Mouse (Mus musculus) forebrain, embryonic 11.5 days (tissue): ENCODE data around the gene Gm21800. TPM values are rescaled to one million over a fixed set of nuclear protein-coding genes. Genes with fewer than 3 reads are reported as not detected.
"Not testable (repeated sequence)": the region's sequence is repeated elsewhere in the genome, so short reads cannot be mapped to it uniquely, and the experiment has no call there.

ENCODE experiments used
- ATAC-seq: fragments of 200-750 bp; cut with Nextera tagmentation; replicated peaks from 2 replicates; pipeline ENCODE4 v1.8.0; 2017; ENCODE audit warnings: moderate TSS enrichment; ENCODE audit not compliant: low FRiP score
- DNase-seq: peaks from one replicate; pipeline ENCODE4 v3.0.0-alpha.2; 2017; ENCODE audit warnings: low spot score
- H3K27ac ChIP-seq: fragments of 300-500 bp; sonication (generic); 2 replicates; pipeline ENCODE4 v1.5.1; 2014; ENCODE audit warnings: low read depth, low read length
- H3K27me3 ChIP-seq: fragments of 300-500 bp; sonication (generic); 2 replicates; pipeline ENCODE4 v1.6.1; 2014; ENCODE audit warnings: mild to moderate bottlenecking, low read length, mixed read lengths; ENCODE audit not compliant: control insufficient read depth, insufficient read depth
- H3K36me3 ChIP-seq: fragments of 300-500 bp; sonication (generic); 2 replicates; pipeline ENCODE4 v1.6.1; 2014; ENCODE audit warnings: mild to moderate bottlenecking, low read length, moderate library complexity, mixed read lengths; ENCODE audit not compliant: control insufficient read depth, insufficient read depth
- H3K4me1 ChIP-seq: fragments of 300-500 bp; sonication (generic); replicated peaks from 2 replicates; pipeline ENCODE4 v1.6.1; 2014; ENCODE audit warnings: low read length, mixed read lengths; ENCODE audit not compliant: control insufficient read depth, insufficient read depth
- H3K4me2 ChIP-seq: fragments of 300-500 bp; sonication (generic); 2 replicates; pipeline ENCODE4 v1.6.1; 2014; ENCODE audit warnings: low read depth, mild to moderate bottlenecking, low read length, moderate library complexity, mixed read lengths; ENCODE audit not compliant: severe bottlenecking
- H3K4me3 ChIP-seq: fragments of 300-500 bp; sonication (generic); 2 replicates; pipeline ENCODE4 v1.5.1; 2014; ENCODE audit warnings: low read depth, low read length
- H3K9ac ChIP-seq: fragments of 300-500 bp; sonication (generic); 2 replicates; pipeline ENCODE4 v1.6.1; 2014; ENCODE audit warnings: low read length
- H3K9me3 ChIP-seq: fragments of 300-500 bp; sonication (generic); 2 replicates; pipeline ENCODE4 v1.6.1; 2016; ENCODE audit warnings: low read length, mixed read lengths; ENCODE audit not compliant: control insufficient read depth
- WGBS: fragments of 180-500 bp; shearing (Covaris S2); extraction: QIAGEN DNeasy Blood & Tissue Kit; methylation state at CpG from one replicate; pipeline ENCODE4 v1.1.7; 2014; 5-methylcytosine and 5-hydroxymethylcytosine counted together
- polyA plus RNA-seq: library from polyadenylated mRNA; unstranded; fragments of >200 nt; fragmentation: Nextera tagmentation; extraction: Ambion mirVana; gene quantifications from 2 replicates; pipeline ENCODE4 v1.2.1, GENCODE M21; 2014

Gene Gm21800
- polyA plus RNA-seq = not detected in 2 replicates

DNA sequence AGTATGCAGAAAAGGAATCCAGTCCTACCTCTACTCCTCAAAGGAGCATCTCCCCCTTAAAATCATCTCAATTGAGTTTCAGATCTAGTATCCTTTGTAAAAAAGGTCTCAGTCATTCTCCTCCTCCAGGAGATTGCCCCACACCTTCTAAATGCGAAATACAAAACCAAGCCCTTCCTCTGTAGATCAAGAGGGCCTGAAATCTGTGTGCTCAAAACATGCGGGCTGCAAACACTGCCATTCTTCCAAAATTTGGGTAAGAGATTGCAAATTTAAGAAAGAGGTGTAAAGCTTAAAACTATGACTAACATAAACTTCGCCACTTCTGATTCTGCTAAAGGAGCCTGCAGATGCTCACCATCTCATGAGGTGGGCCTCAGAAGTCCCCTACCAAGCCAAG is at the start of gene Gm21800:
Gm21800 (plus strand) TSS at position 301 of the 400 bp plus-strand sequence.
- H3K27ac ChIP-seq, H3K4me1 ChIP-seq, DNase-seq, H3K9me3 ChIP-seq, H3K27me3 ChIP-seq, H3K4me3 ChIP-seq, H3K9ac ChIP-seq, H3K36me3 ChIP-seq, ATAC-seq, H3K4me2 ChIP-seq: not testable (repeated sequence)
- WGBS = 62% methylated on average over 1 of the region's 3 CpGs
